Mouse (Mus musculus) adrenal gland, postnatal 4 days (tissue): ENCODE results near the gene Rbbp9. TPM values are rescaled to one million over a fixed set of nuclear protein-coding genes. Genes with fewer than 3 reads are reported as not detected.

Experiments used
- DNase-seq, 2 experiments: peaks; one replicate each; pipeline ENCODE4 v3.0.0; 2021 to 2022; ENCODE audit warnings: low spot score in 2 of 2, mixed read lengths in 2 of 2
- total RNA-seq, 2 experiments: library from RNA; stranded (reverse); gene quantifications; 2 replicates each; pipeline ENCODE4 v1.2.3; 2021

Rbbp9 gene
- total RNA-seq, 2 experiments from 2014 or later = 36.2 to 37.7 TPM

DNA sequence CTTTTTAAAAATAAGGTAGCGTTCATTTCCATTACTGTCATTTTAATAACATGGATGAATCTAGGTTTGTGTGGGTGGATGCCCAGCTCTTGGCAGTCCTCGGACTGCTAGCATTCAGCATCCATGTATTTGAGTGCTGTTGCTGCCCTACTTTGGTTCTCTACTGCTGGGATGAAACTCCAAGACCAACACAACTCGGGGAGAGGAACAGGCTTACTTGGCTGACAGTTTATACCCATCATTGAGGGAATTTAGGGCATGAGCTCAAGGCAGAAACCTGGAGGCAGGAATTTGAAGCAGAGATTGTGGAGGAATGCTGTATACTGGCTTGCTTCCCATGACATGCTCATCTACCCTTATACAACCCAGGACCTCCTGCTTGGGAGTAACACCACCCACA, 36.0 kb downstream of the Rbbp9 start:
- DNase-seq = no peak

DNA sequence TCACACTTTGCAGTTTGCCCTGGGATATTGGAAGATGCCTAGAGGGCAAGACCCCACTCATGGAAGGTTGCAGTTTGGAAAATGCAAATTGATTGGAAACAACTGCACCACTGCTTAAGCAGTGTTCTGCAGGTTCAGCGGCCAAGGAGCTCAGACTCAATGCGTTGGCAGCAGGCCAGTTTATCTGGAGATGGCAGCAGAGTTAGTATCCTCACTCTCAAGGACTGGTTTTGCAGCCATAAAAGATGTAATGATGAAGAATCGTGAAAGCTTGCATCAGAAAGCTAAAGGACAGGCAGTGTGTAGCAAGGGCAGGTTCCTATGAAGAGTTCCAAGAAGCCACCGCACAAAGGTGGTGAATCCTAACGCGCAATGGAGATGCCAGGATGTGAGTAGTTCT, 48.5 kb downstream of the Rbbp9 start:
- no peak for DNase-seq

Other genes with a start within 250 kb of the Rbbp9 start
- under 1 TPM in 1 of 2 experiments, not detected in 1; 0.50 TPM for gene Ovol2, start 218.7 kb downstream of the Rbbp9 start, total RNA-seq
- gene Kat14, start 181.9 kb downstream of the Rbbp9 start, total RNA-seq = 10 to 100 TPM; 40.4 to 40.5 TPM
- gene Pet117, start 181.9 kb downstream of the Rbbp9 start, total RNA-seq = 10 to 100 TPM in 1 of 2 experiments, 1 to 10 TPM in 1; 3.4 to 11.8 TPM
- gene Dzank1, start 23.5 kb downstream of the Rbbp9 start, total RNA-seq = 1 to 10 TPM; 4.1 to 5.7 TPM
- gene Polr3f, start 23.2 kb downstream of the Rbbp9 start, total RNA-seq = 10 to 100 TPM; 30.5 to 31.6 TPM
- 10 to 100 TPM; 63.6 to 82.4 TPM for gene Sec23b, start 5.4 kb upstream of the Rbbp9 start, total RNA-seq
- 10 to 100 TPM; 37.4 to 38.3 TPM for gene Smim26, start 43.2 kb upstream of the Rbbp9 start, total RNA-seq
- 10 to 100 TPM; 25.5 to 26.9 TPM for gene Dtd1, start 49.0 kb upstream of the Rbbp9 start, total RNA-seq